Mouse (Mus musculus) thymus, postnatal 14 days (tissue): ENCODE data around the gene Zc3h7b.

Experiments
- DNase-seq: peaks from one replicate; pipeline ENCODE4 v3.0.0; 2021

The Zc3h7b gene

DNA sequence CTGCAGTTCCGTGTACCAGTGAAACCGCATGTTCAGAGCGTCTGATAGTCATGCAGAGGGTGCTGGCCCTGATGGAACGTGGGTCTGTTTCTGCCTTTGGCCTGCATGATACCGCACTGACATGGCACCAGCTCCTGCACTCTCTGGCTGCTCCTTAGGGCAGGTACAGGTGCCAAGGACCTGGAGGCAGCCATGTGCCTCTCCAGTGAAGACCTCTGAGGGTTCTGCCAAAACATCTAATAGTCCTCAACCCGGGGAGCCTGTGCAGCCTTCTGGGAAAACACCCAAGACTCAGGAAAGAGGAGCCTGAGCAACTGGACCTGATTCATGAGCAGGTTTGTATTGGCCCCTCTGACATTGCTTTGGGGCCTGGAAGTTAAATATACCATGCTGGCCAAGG, 53.0 kb downstream of the Zc3h7b start:
- no peak for DNase-seq

- DNase-seq, result no peak
These were observed 53.6 kb downstream of the Zc3h7b start for GRCm38 (mm10) chr15:81798421-81798820.

- DNase-seq, result no peak
These were observed 55.5 kb downstream of the Zc3h7b start for GRCm38 (mm10) chr15:81800391-81800790.

GRCm38 (mm10) chr15:81802001-81802890, 57.4 kb downstream of the Zc3h7b start, which contains the start of gene Tef:
Tef (plus strand) TSS chr15:81802421.
- peak; percentile 72 for DNase-seq

- no peak for DNase-seq
These were observed 58.1 kb downstream of the Zc3h7b start for GRCm38 (mm10) chr15:81802941-81803351.

GRCm38 (mm10) chr15:81803425-81803951, 58.6 kb downstream of the Zc3h7b start:
- DNase-seq, result no peak

DNA sequence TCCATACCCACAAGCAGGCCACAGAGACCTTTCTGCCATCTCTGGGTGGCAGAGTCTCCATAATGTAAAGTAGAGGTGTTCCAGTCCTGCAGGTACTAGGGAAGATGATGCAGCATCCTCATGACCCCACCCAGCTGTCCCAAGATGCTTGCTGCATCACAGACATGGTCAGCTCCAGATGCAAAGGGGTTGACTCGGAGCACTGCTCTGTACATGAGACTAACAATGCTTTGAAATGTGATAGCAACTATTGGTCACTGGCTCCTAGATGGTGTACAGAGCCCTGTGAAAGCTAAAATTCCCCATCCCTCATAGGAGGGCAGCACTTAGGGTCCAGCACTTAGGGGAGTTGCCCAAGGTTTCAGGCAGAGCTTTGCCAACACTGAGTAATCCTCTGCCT, 59.3 kb downstream of the Zc3h7b start:
- no peak for DNase-seq

DNA sequence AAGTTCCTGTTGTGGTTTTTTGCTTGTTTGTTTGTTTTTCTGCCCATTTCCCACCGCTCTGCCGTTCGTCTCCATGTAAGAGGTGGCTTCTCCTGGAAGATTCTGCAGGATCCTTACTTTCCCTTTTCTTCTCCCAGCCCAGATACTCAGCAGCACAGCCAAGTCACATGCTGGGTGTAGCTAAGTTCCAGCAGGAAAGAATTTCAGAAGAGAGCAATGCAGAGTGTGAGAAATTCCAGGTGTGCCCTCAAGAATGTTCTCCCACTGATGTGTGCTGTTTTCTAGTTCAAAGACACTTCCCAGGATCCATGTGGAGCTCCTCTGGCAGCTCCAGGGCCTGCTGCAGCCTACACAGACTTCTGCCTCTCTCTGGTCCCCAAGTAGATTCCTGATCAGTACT, 60.0 kb downstream of the Zc3h7b start:
- no peak for DNase-seq

DNA sequence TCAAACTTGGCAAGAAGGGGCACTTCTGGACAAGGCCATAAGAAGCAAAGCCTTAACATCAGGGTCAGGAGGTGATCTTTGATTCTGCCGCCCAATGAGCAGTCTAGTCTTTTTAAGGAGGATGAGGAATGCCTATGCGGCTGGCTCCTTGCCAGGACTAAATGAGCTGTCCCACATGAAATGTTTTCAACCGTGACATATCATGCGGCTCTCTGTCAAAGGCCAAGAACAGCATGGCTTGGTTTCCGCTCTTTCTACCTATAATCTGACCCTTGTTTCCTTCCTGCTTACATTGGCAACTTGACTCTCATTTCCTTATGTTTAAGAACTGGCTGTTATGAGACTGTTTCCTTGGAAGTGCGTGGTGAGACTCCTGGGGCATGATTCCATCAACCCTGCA, 60.8 kb downstream of the Zc3h7b start:
- DNase-seq, result no peak

GRCm38 (mm10) chr15:81806621-81807404, 62.0 kb downstream of the Zc3h7b start:
- DNase-seq, result no peak

GRCm38 (mm10) chr15:81808799-81809198, 63.9 kb downstream of the Zc3h7b start:
- DNase-seq, result no peak

GRCm38 (mm10) chr15:81809550-81809949, 64.7 kb downstream of the Zc3h7b start:
- DNase-seq, result no peak

- DNase-seq, result peak; percentile 43
These were observed 65.3 kb downstream of the Zc3h7b start for GRCm38 (mm10) chr15:81810150-81810549.

GRCm38 (mm10) chr15:81810671-81811598, 66.1 kb downstream of the Zc3h7b start:
- DNase-seq, result peak; percentile 98

DNA sequence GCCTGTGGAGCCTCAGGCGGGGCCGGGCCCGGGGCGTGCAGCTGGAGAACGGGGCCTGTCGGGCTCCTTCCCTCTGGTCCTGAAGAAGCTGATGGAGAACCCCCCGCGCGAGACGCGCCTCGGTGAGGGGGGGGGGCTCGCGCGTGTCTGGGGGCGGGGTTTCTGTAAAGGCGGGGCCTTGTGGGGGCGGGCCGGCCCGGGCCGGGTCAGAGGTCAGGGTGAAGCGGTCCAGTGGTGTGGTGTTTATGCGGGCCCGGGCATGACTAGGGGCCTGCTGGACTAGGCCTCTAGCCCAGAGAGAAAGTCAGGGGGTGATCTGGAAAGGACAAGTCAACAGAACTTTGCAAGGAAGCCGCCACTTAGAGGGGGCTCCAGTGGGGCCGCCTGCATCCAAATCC, 66.7 kb downstream of the Zc3h7b start:
- DNase-seq, result no peak

GRCm38 (mm10) chr15:81812287-81812686, 67.4 kb downstream of the Zc3h7b start:
- DNase-seq, result no peak

DNA sequence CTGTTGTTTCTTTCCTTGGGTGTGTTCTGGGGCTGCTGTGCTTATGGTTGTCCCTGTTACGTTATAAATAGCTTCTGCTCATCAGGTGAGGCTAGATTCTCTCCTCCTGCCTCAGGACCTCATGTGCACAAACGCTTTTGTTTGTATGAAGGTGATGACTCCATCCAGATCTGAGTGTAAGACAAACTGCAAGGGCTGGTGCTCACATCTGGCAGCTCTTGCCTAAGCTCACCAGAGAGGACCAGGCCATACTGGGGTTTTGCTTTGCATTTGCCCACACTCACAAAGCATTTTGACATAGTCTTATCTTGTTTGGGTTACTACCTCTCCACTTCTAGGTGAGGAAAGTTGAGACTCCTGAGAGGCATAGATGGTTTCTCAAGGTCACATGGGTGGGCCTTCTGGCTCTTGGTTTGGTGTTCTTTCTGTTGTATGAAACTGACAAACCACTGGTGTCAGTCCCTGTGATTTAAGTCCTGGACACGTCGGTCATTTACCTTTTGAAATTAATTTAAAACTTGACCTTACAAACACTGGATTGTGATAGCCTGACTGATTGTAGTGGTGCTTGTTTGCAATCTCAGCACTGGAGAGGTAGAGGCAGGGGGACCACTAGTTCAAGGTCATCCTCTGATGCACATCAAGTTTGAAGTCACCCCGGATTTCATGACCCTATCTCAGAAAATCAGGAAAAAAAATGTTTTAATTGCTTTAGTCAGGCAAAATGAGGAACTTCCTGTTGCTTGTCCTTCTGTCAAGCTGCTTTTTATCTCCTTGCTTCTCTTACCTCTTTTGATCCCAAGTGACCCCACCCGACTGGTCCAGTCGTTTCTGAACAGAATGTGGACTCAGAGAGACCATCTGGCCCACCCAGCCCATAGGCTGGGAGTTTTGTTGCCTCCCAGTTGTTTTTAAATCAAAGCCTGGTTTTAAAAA, 68.1 kb downstream of the Zc3h7b start:
- no peak for DNase-seq

GRCm38 (mm10) chr15:81813986-81814705, 69.3 kb downstream of the Zc3h7b start:
- DNase-seq, result no peak

- no peak for DNase-seq
These were observed 70.0 kb downstream of the Zc3h7b start for GRCm38 (mm10) chr15:81814716-81815370.

DNA sequence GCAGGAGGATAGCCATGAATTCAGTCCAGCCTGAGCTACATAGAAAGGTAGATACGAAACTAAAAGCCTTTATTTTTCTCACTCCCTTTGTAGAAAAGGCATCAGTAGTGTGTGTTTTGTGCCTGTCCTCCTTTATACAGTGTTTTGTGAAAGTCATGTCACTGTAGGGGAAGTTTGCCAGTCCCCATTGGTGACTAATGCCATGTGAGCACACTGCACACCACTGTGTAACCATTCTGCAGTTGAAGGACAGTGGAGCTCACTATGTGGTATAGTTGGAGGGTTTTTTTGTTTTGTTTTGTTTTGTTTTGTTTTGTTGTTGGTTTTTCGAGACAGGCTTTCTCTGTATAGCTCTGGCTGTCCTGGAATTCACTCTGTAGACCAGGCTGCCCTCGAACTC, 73.5 kb downstream of the Zc3h7b start:
- DNase-seq, result no peak
